Mouse (Mus musculus) stomach, embryonic 16.5 days (tissue): ENCODE results near the gene Ap3b1. TPM values are rescaled to one million over a fixed set of nuclear protein-coding genes. Genes with fewer than 3 reads are reported as not detected.
"Not testable (repeated sequence)": the region's sequence is repeated elsewhere in the genome, so short reads cannot be mapped to it uniquely, and the experiment has no call there.

Source experiments
- ATAC-seq: fragments of 200-750 bp; cut with Nextera tagmentation; 2 replicates; pipeline ENCODE4 v1.8.0; 2017; ENCODE audit warnings: moderate number of reproducible peaks, moderate TSS enrichment; ENCODE audit not compliant: insufficient read depth, low FRiP score
- H3K27ac ChIP-seq: fragments of 300-500 bp; sonication (generic); 2 replicates; pipeline ENCODE4 v1.5.1; 2014; ENCODE audit warnings: low read length
- H3K27me3 ChIP-seq: fragments of 300-500 bp; sonication (generic); 2 replicates; pipeline ENCODE4 v1.6.1; 2014; ENCODE audit warnings: low read length, control low read depth, mixed read lengths; ENCODE audit not compliant: control insufficient read depth, insufficient read depth
- H3K36me3 ChIP-seq: fragments of 300-500 bp; sonication (generic); 2 replicates; pipeline ENCODE4 v1.6.1; 2014; ENCODE audit warnings: low read length; ENCODE audit not compliant: control insufficient read depth, insufficient read depth
- H3K4me1 ChIP-seq: fragments of 300-500 bp; sonication (generic); 2 replicates; pipeline ENCODE4 v1.6.1; 2014; ENCODE audit warnings: low read length, control low read depth, mixed read lengths; ENCODE audit not compliant: control insufficient read depth, insufficient read depth
- H3K4me2 ChIP-seq: fragments of 300-500 bp; sonication (generic); 2 replicates; pipeline ENCODE4 v1.6.1; 2014; ENCODE audit warnings: low read depth, low read length, mixed read lengths
- H3K4me3 ChIP-seq: fragments of 300-500 bp; sonication (generic); replicated peaks from 2 replicates; pipeline ENCODE4 v1.5.1; 2014; ENCODE audit warnings: mild to moderate bottlenecking, low read length
- H3K9ac ChIP-seq: fragments of 300-500 bp; sonication (generic); 2 replicates; pipeline ENCODE4 v1.6.1; 2014; ENCODE audit warnings: low read length
- H3K9me3 ChIP-seq: fragments of 300-500 bp; sonication (generic); replicated peaks from 2 replicates; pipeline ENCODE4 v1.6.1; 2016; ENCODE audit warnings: low read length, control low read depth; ENCODE audit not compliant: control insufficient read depth
- WGBS: fragments of 180-500 bp; shearing (Covaris S2); extraction: QIAGEN DNeasy Blood & Tissue Kit; methylation state at CpG from one replicate; pipeline ENCODE4 v1.1.7; 2014; 5-methylcytosine and 5-hydroxymethylcytosine counted together
- polyA plus RNA-seq: library from polyadenylated mRNA; unstranded; fragments of >200 nt; fragmentation: Nextera tagmentation; extraction: Ambion mirVana; gene quantifications from 2 replicates; pipeline ENCODE4 v1.2.1, GENCODE M21; 2015

Ap3b1 gene
- polyA plus RNA-seq, 1 experiment from 2014 or later = 47.3 TPM

DNA sequence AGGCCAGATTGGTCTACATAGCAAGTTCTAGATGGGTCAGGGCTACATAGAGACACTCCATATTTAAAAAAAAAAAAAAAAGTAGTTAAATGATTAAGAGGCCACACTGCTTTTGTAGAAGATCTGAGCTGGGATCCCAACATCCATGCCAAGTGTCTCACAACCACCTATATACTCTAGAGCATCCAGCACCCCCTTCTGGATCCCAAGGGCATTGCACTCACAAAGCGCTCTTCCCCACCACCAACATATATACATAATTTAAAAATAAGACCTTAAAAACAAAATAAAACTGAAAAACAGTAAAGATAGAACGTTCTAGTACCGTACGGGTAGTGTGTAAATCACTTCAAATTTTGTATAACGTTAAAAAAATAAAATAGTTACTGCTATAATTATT, 15.6 kb upstream of the Ap3b1 start:
- Histone ChIP-seq H3K4me2 (no peak overlapping the region), H3K4me1 (no peaks in the 10 kb centered on the region), H3K4me3 (no peak overlapping the region), H3K9me3 (no peaks in the 10 kb centered on the region), H3K27me3 (no peaks in the 10 kb centered on the region), H3K27ac (no peak overlapping the region), H3K9ac (no peak overlapping the region), H3K36me3 (no peaks in the 10 kb centered on the region)
- ATAC-seq = no peak
- WGBS = 87% methylated on average over 5 of the region's 5 CpGs

DNA sequence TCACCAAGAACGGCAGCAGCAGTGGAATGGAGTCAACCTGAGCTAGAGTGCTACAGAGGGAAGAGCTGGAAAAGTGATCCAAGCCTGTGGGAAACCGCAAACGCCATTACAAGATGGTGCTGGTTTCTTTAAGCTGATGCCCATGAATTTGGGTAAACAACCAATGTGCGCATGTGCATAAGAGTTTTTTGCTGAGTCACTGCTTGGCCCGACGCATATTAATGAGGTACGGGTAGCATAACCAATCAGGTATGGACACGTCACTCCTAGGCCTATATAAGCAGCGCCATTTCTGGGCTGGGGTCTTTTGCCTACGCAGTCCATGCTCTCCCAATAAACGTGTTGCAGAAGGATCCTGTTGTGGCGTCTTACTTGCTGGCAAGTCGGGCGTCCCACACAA, 14.2 kb upstream of the Ap3b1 start:
- H3K9me3 ChIP-seq, H3K4me2 ChIP-seq, H3K36me3 ChIP-seq, H3K4me1 ChIP-seq, ATAC-seq, H3K27me3 ChIP-seq, H3K4me3 ChIP-seq, H3K27ac ChIP-seq, H3K9ac ChIP-seq: not testable (repeated sequence)
- WGBS = 93% methylated on average over 14 of the region's 14 CpGs

DNA sequence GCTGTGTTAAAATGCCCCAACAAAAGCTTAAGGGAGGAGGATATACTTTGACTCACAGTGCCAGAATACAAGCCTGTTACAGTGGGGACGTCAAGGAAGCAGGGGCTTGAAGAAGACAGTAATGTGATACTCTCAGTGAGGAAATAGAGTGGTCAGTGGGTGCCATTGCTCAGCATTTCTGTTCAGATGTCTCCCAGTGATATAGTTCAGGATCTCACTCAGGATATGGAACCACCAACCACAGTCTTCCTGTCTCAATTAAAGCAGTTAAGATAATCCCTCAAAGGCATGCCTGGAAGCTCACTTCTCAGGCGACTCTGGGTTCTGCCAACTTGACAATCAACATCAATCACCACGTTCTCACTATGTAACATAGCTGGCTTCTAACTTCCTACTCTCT, 4.2 kb upstream of the Ap3b1 start:
- WGBS = 63% methylated on average over 3 of the region's 3 CpGs
- H3K36me3 ChIP-seq = no peaks in the 10 kb centered on the region
- ATAC-seq = no peak
- peaks cover 4% of the 10 kb centered on the region; the same call in 1 of the 2 replicates for H3K4me1 ChIP-seq
- H3K27ac ChIP-seq = no peak overlapping the region
- no peaks in the 10 kb centered on the region for H3K9me3 ChIP-seq
- H3K4me3 ChIP-seq = no peak overlapping the region
- no peak overlapping the region for H3K4me2 ChIP-seq
- H3K9ac ChIP-seq = no peak overlapping the region
- H3K27me3 ChIP-seq = no peaks in the 10 kb centered on the region

GRCm38 (mm10) chr13:94358101-94358400, 709 bp upstream of the Ap3b1 start:
- Histone ChIP-seq H3K4me3 (peak overlapping the region; percentile 87), H3K4me1 (peaks cover 4% of the 10 kb centered on the region; the same call in 1 of the 2 replicates), H3K9me3 (no peaks in the 10 kb centered on the region), H3K4me2 (peak overlapping the region; percentile 95), H3K36me3 (no peaks in the 10 kb centered on the region), H3K27me3 (no peaks in the 10 kb centered on the region), H3K27ac (peak overlapping the region; percentile 92), H3K9ac (peak overlapping the region; percentile 92)
- peak; percentile 19; the same call in 1 of the 2 replicates for ATAC-seq
- WGBS = 0% methylated on average over 9 of the region's 9 CpGs

DNA sequence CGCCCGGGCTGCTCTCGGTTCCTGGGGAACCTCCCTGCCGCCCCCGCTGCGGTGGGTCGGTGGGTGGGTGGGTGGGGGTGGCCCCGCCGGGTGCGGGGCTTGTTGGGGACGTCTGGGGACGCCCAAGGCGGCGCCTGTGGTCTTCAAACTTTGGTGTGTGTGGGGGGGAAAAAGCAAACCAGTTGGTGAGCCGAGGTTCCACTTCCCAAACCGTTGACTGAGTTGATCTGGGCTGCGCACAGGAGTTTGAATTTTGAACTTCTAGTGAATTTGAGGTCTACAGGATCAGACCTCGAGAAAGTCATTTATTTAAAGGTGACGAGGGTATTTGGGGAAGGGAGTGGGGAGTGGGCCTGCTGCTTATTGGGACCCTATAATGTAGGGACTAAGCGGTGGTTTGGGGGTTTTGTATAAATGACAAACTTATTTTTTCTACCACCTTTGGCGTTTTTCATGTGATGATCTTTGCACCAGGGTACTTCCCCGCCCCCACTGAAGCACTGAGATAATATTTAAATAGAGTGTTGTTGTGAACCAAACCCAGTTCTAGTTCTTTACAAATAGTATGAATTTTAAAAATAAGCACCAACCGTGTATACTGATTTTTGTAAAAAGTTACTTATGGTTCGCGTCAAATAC, 641 bp downstream of the Ap3b1 start:
- ATAC-seq = no peak
- Histone ChIP-seq H3K9ac (peak overlapping the region; percentile 92), H3K27ac (peak overlapping the region; percentile 92), H3K4me3 (peak overlapping the region; percentile 87), H3K4me2 (peak overlapping the region; percentile 95), H3K36me3 (no peaks in the 10 kb centered on the region), H3K4me1 (peaks cover 4% of the 10 kb centered on the region; the same call in 1 of the 2 replicates), H3K27me3 (no peaks in the 10 kb centered on the region), H3K9me3 (no peaks in the 10 kb centered on the region)
- 14% methylated on average over 25 of the region's 25 CpGs for WGBS

GRCm38 (mm10) chr13:94361013-94361580, 2.3 kb downstream of the Ap3b1 start:
- not testable (repeated sequence) for H3K4me2 ChIP-seq, H3K9me3 ChIP-seq, H3K4me3 ChIP-seq, ATAC-seq, H3K9ac ChIP-seq, H3K4me1 ChIP-seq, H3K27me3 ChIP-seq, H3K36me3 ChIP-seq, H3K27ac ChIP-seq
- WGBS = 80% methylated on average over 10 of the region's 10 CpGs

- no peak overlapping the region for H3K27ac ChIP-seq
- no peaks in the 10 kb centered on the region for H3K27me3 ChIP-seq
- no peak overlapping the region for H3K4me2 ChIP-seq
- no peak for ATAC-seq
- H3K36me3 ChIP-seq = no peaks in the 10 kb centered on the region
- no peaks in the 10 kb centered on the region for H3K9me3 ChIP-seq
- H3K4me3 ChIP-seq = no peak overlapping the region
- no peaks in the 10 kb centered on the region for H3K4me1 ChIP-seq
- H3K9ac ChIP-seq = no peak overlapping the region
- WGBS = 67% methylated on average over 2 of the region's 2 CpGs
Measured at GRCm38 (mm10) chr13:94364336-94364735, 5.6 kb downstream of the Ap3b1 start.

- no peak overlapping the region for H3K9ac ChIP-seq
- H3K27me3 ChIP-seq = no peaks in the 10 kb centered on the region
- ATAC-seq = peak; percentile 77; the same call in 1 of the 2 replicates
- H3K4me3 ChIP-seq = no peak overlapping the region
- H3K4me1 ChIP-seq = no peaks in the 10 kb centered on the region
- 67% methylated on average over 13 of the region's 13 CpGs for WGBS
- H3K4me2 ChIP-seq = no peak overlapping the region
- H3K36me3 ChIP-seq = no peaks in the 10 kb centered on the region
- peak overlapping the region; percentile 32; the same call in 1 of the 2 replicates for H3K27ac ChIP-seq
- H3K9me3 ChIP-seq = no peaks in the 10 kb centered on the region
Measured at GRCm38 (mm10) chr13:94365108-94365907, 6.5 kb downstream of the Ap3b1 start.

DNA sequence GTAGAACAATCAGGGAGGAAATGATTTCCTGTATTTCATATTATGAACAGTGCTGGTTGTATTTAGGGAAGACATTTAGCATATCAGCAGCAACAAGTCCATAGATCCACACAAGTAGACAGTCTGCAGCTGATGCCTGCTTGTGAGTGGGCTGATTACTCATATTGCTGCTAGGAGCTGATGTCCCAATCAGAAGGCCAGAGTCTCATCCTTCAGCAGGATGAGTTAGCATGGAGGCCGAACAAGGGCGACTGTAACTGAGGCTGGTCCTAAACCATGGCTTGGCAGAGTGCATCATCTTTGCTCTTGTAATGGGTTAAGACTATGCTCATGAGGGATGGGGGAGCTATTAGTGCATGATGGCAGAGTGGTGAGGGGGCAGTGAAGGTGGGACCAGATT, 9.1 kb downstream of the Ap3b1 start:
- H3K9ac ChIP-seq = no peak overlapping the region
- WGBS = 93% methylated on average over 2 of the region's 2 CpGs
- no peaks in the 10 kb centered on the region for H3K4me1 ChIP-seq

More for the DNA sequence above, 9.1 kb downstream of the Ap3b1 start:
- Histone ChIP-seq H3K9me3 (no peaks in the 10 kb centered on the region), H3K27ac (no peak overlapping the region), H3K4me3 (no peak overlapping the region), H3K4me2 (no peak overlapping the region), H3K36me3 (no peaks in the 10 kb centered on the region), H3K27me3 (no peaks in the 10 kb centered on the region)
- no peak for ATAC-seq
